7 mouse cellular contexts compared by ENCODE assay signal in the genomic region with DNA sequence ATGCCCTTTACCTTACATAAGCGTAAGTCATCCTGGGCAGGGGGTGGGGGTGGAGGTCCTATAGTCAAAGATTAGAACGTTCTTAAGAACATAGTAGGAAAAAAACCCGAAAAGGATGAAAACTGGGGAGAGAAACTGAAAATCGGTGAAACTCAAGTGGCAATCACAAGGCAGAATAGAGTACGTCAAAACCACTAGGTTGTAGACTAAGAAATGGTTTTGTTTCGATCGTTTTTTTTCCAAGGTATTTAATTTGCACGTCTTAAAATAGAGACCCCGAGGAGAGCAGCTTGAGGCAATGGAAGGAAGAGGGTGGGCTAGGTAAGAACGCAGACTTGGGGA. TPM values are rescaled to one million over a fixed set of nuclear protein-coding genes. Genes with fewer than 3 reads are reported as not detected.
A peak's percentile ranks its signal among the peaks of the same experiment; 100 is the strongest.
DNase-seq lines count a peak whose midpoint lies in the region; ATAC-seq and TF ChIP-seq lines count a peak whose summit lies in the region.

No protein-coding gene starts in this region.

- no peak for ATAC-seq in neural tube, embryonic 11.5 days (ENCODE audit: insufficient read depth, low FRiP score, low TSS enrichment)
- ATAC-seq in limb, embryonic 12.5 days (ENCODE audit: insufficient number of reproducible peaks, insufficient read depth, low FRiP score, low TSS enrichment, low read depth): no peak
- no peak for ATAC-seq in activated CD4-positive, CD25-positive, alpha-beta regulatory T cell, adult 4 months

- no peak for TF ChIP-seq CTCF in embryonic fibroblast, embryonic 13.5 days (IDR thresholded peaks at IDR 0.05; ENCODE audit: borderline replicate concordance, insufficient read depth, low read length)

- no peak for TF ChIP-seq POLR2A in embryonic fibroblast, embryonic 13.5 days (IDR thresholded peaks at IDR 0.05; ENCODE audit: low read depth, low read length)

- H3K4me1 ChIP-seq in neural tube, embryonic 11.5 days (ENCODE audit: control insufficient read depth, insufficient read depth, low read length): peaks cover 2% of the 10 kb centered on the region; the same call in 1 of the 2 replicates
- H3K4me1 ChIP-seq in embryonic fibroblast, embryonic 13.5 days (ENCODE audit: control insufficient read depth, insufficient read depth, low read length): no peaks in the 10 kb centered on the region; the same call in 1 of the 2 replicates
- peaks cover 15% of the 10 kb centered on the region; the same call in 1 of the 2 replicates for H3K4me1 ChIP-seq in limb, embryonic 12.5 days (replicated peaks)

- DNase-seq in neural tube, embryonic 11.5 days (ENCODE audit: low spot score): no peak
- DNase-seq in neural tube, embryonic 10.5 days (ENCODE audit: extremely low spot score, low spot score): no peak
- DNase-seq in splenic B cell, adult 2 months (ENCODE audit: low read depth, low spot score): peak; percentile 41
- DNase-seq in spleen, postnatal 36 days (ENCODE audit: low spot score in 2 of 2): no peak

- peak overlapping the region; percentile 87 for H3K4me2 ChIP-seq in neural tube, embryonic 11.5 days (ENCODE audit: low read depth)
- H3K4me2 ChIP-seq in limb, embryonic 12.5 days: peak overlapping the region; percentile 81

- H3K9me3 ChIP-seq in neural tube, embryonic 11.5 days (ENCODE audit: control insufficient read depth, low read length): no peaks in the 10 kb centered on the region
- H3K9me3 ChIP-seq in limb, embryonic 12.5 days: no peaks in the 10 kb centered on the region

- H3K36me3 ChIP-seq in neural tube, embryonic 11.5 days (ENCODE audit: control insufficient read depth, insufficient read depth, low read length): no peaks in the 10 kb centered on the region
- no peaks in the 10 kb centered on the region for H3K36me3 ChIP-seq in limb, embryonic 12.5 days
- H3K36me3 ChIP-seq in splenic B cell, adult 2 months (ENCODE audit: control insufficient read depth, insufficient read depth, low read length, poor library complexity, severe bottlenecking): no peaks in the 10 kb centered on the region

- H3K4me3 ChIP-seq in neural tube, embryonic 11.5 days (ENCODE audit: low read depth, low read length): peak overlapping the region; percentile 83
- H3K4me3 ChIP-seq in embryonic fibroblast, embryonic 13.5 days (ENCODE audit: insufficient read depth, low read length): peak overlapping the region; percentile 75
- H3K4me3 ChIP-seq in limb, embryonic 12.5 days (replicated peaks): peak overlapping the region; percentile 90

- WGBS in neural tube, embryonic 11.5 days: 19% methylated on average over 10 of the region's 10 CpGs
- WGBS in limb, embryonic 12.5 days: 12% methylated on average over 10 of the region's 10 CpGs

- H3K27ac ChIP-seq in neural tube, embryonic 11.5 days (ENCODE audit: low read depth, low read length): no peak overlapping the region
- no peak overlapping the region for H3K27ac ChIP-seq in embryonic fibroblast, embryonic 13.5 days (ENCODE audit: insufficient read depth, low read length)
- H3K27ac ChIP-seq in limb, embryonic 12.5 days: no peak overlapping the region

- peak overlapping the region; percentile 83; the same call in 1 of the 2 replicates for H3K9ac ChIP-seq in neural tube, embryonic 11.5 days (ENCODE audit: low read length)
- peak overlapping the region; percentile 85; the same call in 1 of the 2 replicates for H3K9ac ChIP-seq in limb, embryonic 12.5 days (replicated peaks)

- no peaks in the 10 kb centered on the region for H3K27me3 ChIP-seq in neural tube, embryonic 11.5 days (ENCODE audit: control insufficient read depth, insufficient read depth, low read length)
- H3K27me3 ChIP-seq in limb, embryonic 12.5 days: peaks cover 3% of the 10 kb centered on the region; the same call in 1 of the 2 replicates
- H3K27me3 ChIP-seq in splenic B cell, adult 2 months (ENCODE audit: control insufficient read depth, insufficient read depth, low read length, poor library complexity, severe bottlenecking): no peaks in the 10 kb centered on the region

RNA-seq across cellular contexts. Expression of a gene that starts 1.2 kb away (rescaled TPM):
- 12.4 and 15.3 TPM in 2 replicates for polyA plus RNA-seq in neural tube, embryonic 11.5 days (2014; fragmentation: Nextera tagmentation; extraction: Ambion mirVana)
- polyA plus RNA-seq in embryonic fibroblast, embryonic 13.5 days (2011; ENCODE audit: insufficient read length, low read depth, missing spikeins): 22.1 and 23.2 TPM in 2 replicates
- polyA plus RNA-seq in limb, embryonic 12.5 days (2016; fragmentation: Nextera tagmentation; extraction: Ambion mirVana): 16.6 and 16.9 TPM in 2 replicates
- 10 to 100 TPM; 14.4 to 18.7 TPM for polyA plus RNA-seq in activated CD4-positive, CD25-positive, alpha-beta regulatory T cell, adult 4 months (2017; shearing (Covaris generic))

RNA-seq across cellular contexts. Expression of a gene that starts 53.0 kb away (rescaled TPM):
- polyA plus RNA-seq in neural tube, embryonic 11.5 days (2014; fragmentation: Nextera tagmentation; extraction: Ambion mirVana): not detected in 2 replicates
- polyA plus RNA-seq in embryonic fibroblast, embryonic 13.5 days (2011; ENCODE audit: insufficient read length, low read depth, missing spikeins): not detected in 2 replicates
- not detected in 2 replicates for polyA plus RNA-seq in limb, embryonic 12.5 days (2016; fragmentation: Nextera tagmentation; extraction: Ambion mirVana)
- not detected for polyA plus RNA-seq in activated CD4-positive, CD25-positive, alpha-beta regulatory T cell, adult 4 months (2017; shearing (Covaris generic))
